Mouse (Mus musculus): ENCODE data around the gene Ada.

Gene Ada

GRCm38 (mm10) chr2:163749647-163750611 is at the start of gene Ada:
TSS of gene Ada (minus strand) at chr2:163750239.
- DNase-seq (ENCODE audit: low spot score), result peak; percentile 41

GRCm38 (mm10) chr2:163798411-163798810 is 48.4 kb upstream of the Ada start:
- DNase-seq (ENCODE audit: low spot score), result peak; percentile 34

- DNase-seq (ENCODE audit: low spot score), result peak; percentile 59
Measured at GRCm38 (mm10) chr2:163788484-163788883, 38.4 kb upstream of the Ada start.

- no peak for DNase-seq (ENCODE audit: low spot score)
Measured at GRCm38 (mm10) chr2:163787709-163788108, 37.7 kb upstream of the Ada start.

- no peak for DNase-seq (ENCODE audit: low spot score)
Measured at GRCm38 (mm10) chr2:163787086-163787485, 37.0 kb upstream of the Ada start.

GRCm38 (mm10) chr2:163783901-163784300 is 33.9 kb upstream of the Ada start:
- DNase-seq (ENCODE audit: low spot score), result no peak

GRCm38 (mm10) chr2:163783368-163783767 is 33.3 kb upstream of the Ada start:
- no peak for DNase-seq (ENCODE audit: low spot score)

- DNase-seq (ENCODE audit: low spot score), result no peak
Measured at GRCm38 (mm10) chr2:163778896-163779295, 28.9 kb upstream of the Ada start.

GRCm38 (mm10) chr2:163777061-163777460 is 27.0 kb upstream of the Ada start:
- DNase-seq (ENCODE audit: low spot score), result no peak

- DNase-seq (ENCODE audit: low spot score), result no peak
Measured at GRCm38 (mm10) chr2:163776661-163777060, 26.6 kb upstream of the Ada start.

- no peak for DNase-seq (ENCODE audit: low spot score)
Measured at GRCm38 (mm10) chr2:163770731-163771130, 20.7 kb upstream of the Ada start.

- DNase-seq (ENCODE audit: low spot score), result no peak
Measured at GRCm38 (mm10) chr2:163766890-163767289, 16.9 kb upstream of the Ada start.

GRCm38 (mm10) chr2:163766261-163766660 is 16.2 kb upstream of the Ada start:
- no peak for DNase-seq (ENCODE audit: low spot score)

GRCm38 (mm10) chr2:163761402-163761801 is 11.4 kb upstream of the Ada start:
- DNase-seq (ENCODE audit: low spot score), result no peak

- DNase-seq (ENCODE audit: low spot score), result no peak
Measured at GRCm38 (mm10) chr2:163760589-163760988, 10.6 kb upstream of the Ada start.

- no peak for DNase-seq (ENCODE audit: low spot score)
Measured at GRCm38 (mm10) chr2:163758146-163758545, 8.1 kb upstream of the Ada start.

- DNase-seq (ENCODE audit: low spot score), result peak; percentile 60
Measured at GRCm38 (mm10) chr2:163756723-163757122, 6.7 kb upstream of the Ada start.

GRCm38 (mm10) chr2:163754228-163754627 is 4.2 kb upstream of the Ada start:
- no peak for DNase-seq (ENCODE audit: low spot score)

- DNase-seq (ENCODE audit: low spot score), result no peak
Measured at GRCm38 (mm10) chr2:163744801-163745570, 5.1 kb downstream of the Ada start.

GRCm38 (mm10) chr2:163743357-163743756 is 6.7 kb downstream of the Ada start:
- no peak for DNase-seq (ENCODE audit: low spot score)

- DNase-seq (ENCODE audit: low spot score), result no peak
Measured at GRCm38 (mm10) chr2:163742656-163743055, 7.4 kb downstream of the Ada start.

GRCm38 (mm10) chr2:163735980-163736379 is 14.1 kb downstream of the Ada start:
- no peak for DNase-seq (ENCODE audit: low spot score)

- no peak for DNase-seq (ENCODE audit: low spot score)
Measured at GRCm38 (mm10) chr2:163735163-163735562, 14.9 kb downstream of the Ada start.

Data from ovary, postnatal 14 days (tissue).